ENCODE assay signal across 11 mouse cellular contexts in the genomic region with DNA sequence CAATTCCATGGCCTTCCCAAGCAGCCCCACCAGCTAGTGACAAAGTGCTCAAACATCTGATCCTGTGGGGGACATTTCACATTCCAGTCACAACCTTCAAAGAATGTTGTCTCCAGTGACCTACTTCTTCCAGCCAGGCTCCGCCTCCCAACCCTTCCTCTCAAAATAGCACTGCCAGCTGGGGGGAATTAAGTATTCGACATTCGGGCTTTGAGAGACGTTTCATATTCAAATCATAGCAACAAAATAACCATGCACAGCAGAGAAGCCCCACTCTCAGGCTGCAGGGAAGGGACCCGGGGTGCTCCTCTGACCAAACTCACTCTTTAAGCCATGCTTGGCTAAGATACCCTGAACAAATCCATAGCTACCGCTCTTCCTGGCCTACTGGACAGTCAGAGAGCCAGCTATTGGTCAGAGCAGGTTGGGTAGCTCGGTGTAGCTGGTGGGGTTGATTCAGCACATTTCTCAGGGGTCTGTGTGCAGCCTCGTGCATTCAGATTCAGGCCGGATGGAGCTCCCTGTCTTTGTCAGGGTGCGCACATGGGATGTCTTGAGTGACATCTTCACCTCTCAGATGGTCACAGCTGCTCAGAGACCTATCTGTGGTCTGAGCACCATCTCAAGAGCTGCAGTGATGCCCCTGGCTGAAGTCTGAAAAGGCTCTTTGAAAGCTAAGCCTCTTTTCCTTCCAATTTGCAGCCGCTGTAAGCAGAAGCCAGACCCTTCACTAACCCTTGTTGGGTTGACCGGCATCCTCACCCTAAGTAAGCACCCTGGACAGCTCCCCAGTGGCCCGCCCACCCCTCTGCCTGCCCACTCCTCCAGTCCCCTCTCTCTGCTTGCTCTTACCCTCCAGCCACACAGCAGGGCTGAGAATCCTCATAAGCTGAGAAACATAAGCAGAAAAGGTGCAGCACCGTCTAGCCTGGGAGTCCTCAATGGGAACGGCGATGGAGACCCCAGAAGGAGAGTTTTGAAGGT. TPM values are rescaled to one million over a fixed set of nuclear protein-coding genes. Genes with fewer than 3 reads are reported as not detected.
DNase-seq lines count a peak whose midpoint lies in the region; ATAC-seq and TF ChIP-seq lines count a peak whose summit lies in the region.
"Had no signal": no experiment of that assay in that cellular context is flagged by ENCODE, and none has a peak within 500 bp of the region (broad histone marks: within the 10 kb centered on the region; RNA-seq: fewer than 3 reads in every experiment).

No protein-coding gene starts in this region.

- no peak overlapping the region for H3K4me3 ChIP-seq in hindbrain, embryonic 10.5 days
- H3K4me3 ChIP-seq in hindbrain, embryonic 13.5 days, result no peak overlapping the region
- H3K4me3 ChIP-seq in lung, postnatal 0 days (ENCODE audit: low read depth, low read length), result no peak overlapping the region
- no peak overlapping the region for H3K4me3 ChIP-seq in embryonic facial prominence, embryonic 11.5 days (ENCODE audit: low read depth, low read length)

- ATAC-seq in hindbrain, embryonic 13.5 days (ENCODE audit: low FRiP score), result no peak
- ATAC-seq in lung, postnatal 0 days, result no peak
- 0 out of 2 replicates have a peak, but pooled peaks have one; percentile 10 for ATAC-seq in embryonic facial prominence, embryonic 11.5 days (replicated peaks; ENCODE audit: insufficient number of reproducible peaks, low FRiP score, low TSS enrichment, low read depth)
- ATAC-seq: midbrain, embryonic 16.5 days had no signal

- no peak overlapping the region for H3K4me2 ChIP-seq in hindbrain, embryonic 13.5 days
- no peak overlapping the region for H3K4me2 ChIP-seq in lung, postnatal 0 days (replicated peaks; ENCODE audit: low read depth, low read length)
- no peak overlapping the region for H3K4me2 ChIP-seq in embryonic facial prominence, embryonic 11.5 days (ENCODE audit: low read depth, low read length)

- no peaks in the 10 kb centered on the region for H3K36me3 ChIP-seq in hindbrain, embryonic 10.5 days
- H3K36me3 ChIP-seq in hindbrain, embryonic 13.5 days, result no peaks in the 10 kb centered on the region
- H3K36me3 ChIP-seq in lung, postnatal 0 days (ENCODE audit: insufficient read depth, low read length), result no peaks in the 10 kb centered on the region
- H3K36me3 ChIP-seq in embryonic facial prominence, embryonic 11.5 days (replicated peaks; ENCODE audit: control insufficient read depth, insufficient read depth, low read depth, low read length), result no peaks in the 10 kb centered on the region

- H3K9ac ChIP-seq in hindbrain, embryonic 13.5 days, result no peak overlapping the region
- no peak overlapping the region for H3K9ac ChIP-seq in lung, postnatal 0 days (replicated peaks; ENCODE audit: low read depth)
- no peak overlapping the region for H3K9ac ChIP-seq in embryonic facial prominence, embryonic 11.5 days (replicated peaks; ENCODE audit: low read length)

- DNase-seq in hindbrain, embryonic 10.5 days (ENCODE audit: low spot score), result peak; percentile 58
- peak; percentile 48 for DNase-seq in lung, postnatal 0 days (ENCODE audit: low spot score)
- no peak for DNase-seq in lung, postnatal 25 days (ENCODE audit: low spot score)
- peak; percentile 80 for DNase-seq in embryonic facial prominence, embryonic 11.5 days (ENCODE audit: low spot score)
- DNase-seq in mesoderm, embryonic 11.5 days (ENCODE audit: low read depth, low spot score), result peak; percentile 62
- no peak for DNase-seq in gastrocnemius, adult 18-20 months (ENCODE audit: low spot score)
- no peak for DNase-seq in cerebellum, postnatal 4 days (ENCODE audit: low spot score in 2 of 2)
- DNase-seq: gastrocnemius, postnatal 14 days had no signal

- no peaks in the 10 kb centered on the region for H3K9me3 ChIP-seq in hindbrain, embryonic 10.5 days
- no peaks in the 10 kb centered on the region for H3K9me3 ChIP-seq in hindbrain, embryonic 13.5 days
- no peaks in the 10 kb centered on the region for H3K9me3 ChIP-seq in lung, postnatal 0 days (ENCODE audit: low read length)
- no peaks in the 10 kb centered on the region for H3K9me3 ChIP-seq in embryonic facial prominence, embryonic 11.5 days (replicated peaks; ENCODE audit: control insufficient read depth, low read length)

- TF ChIP-seq CTCF in lung, postnatal 0 days (IDR thresholded peaks at IDR 0.05), result no peak

- TF ChIP-seq EP300 in lung, postnatal 0 days (IDR thresholded peaks at IDR 0.05), result no peak

- H3K27ac ChIP-seq in hindbrain, embryonic 10.5 days, result 0 out of 2 replicates have a peak overlapping the region, but pooled peaks have one; percentile 30
- H3K27ac ChIP-seq in hindbrain, embryonic 13.5 days, result no peak overlapping the region
- no peak overlapping the region for H3K27ac ChIP-seq in lung, postnatal 0 days (ENCODE audit: low read length)
- H3K27ac ChIP-seq in embryonic facial prominence, embryonic 11.5 days (replicated peaks; ENCODE audit: low read depth, low read length), result no peak overlapping the region

- 53% methylated on average over 16 of the region's 16 CpGs for WGBS in hindbrain, embryonic 10.5 days
- 47% methylated on average over 16 of the region's 16 CpGs for WGBS in hindbrain, embryonic 13.5 days
- 54% methylated on average over 16 of the region's 16 CpGs for WGBS in lung, postnatal 0 days
- whole genome bisulfite sequencing in embryonic facial prominence, embryonic 11.5 days, result 54% methylated on average over 16 of the region's 16 CpGs

- H3K4me1 ChIP-seq in hindbrain, embryonic 10.5 days (replicated peaks), result peaks cover 19% of the 10 kb centered on the region
- peaks cover 5% of the 10 kb centered on the region; the same call in 1 of the 2 replicates for H3K4me1 ChIP-seq in hindbrain, embryonic 13.5 days (replicated peaks)
- H3K4me1 ChIP-seq in lung, postnatal 0 days (ENCODE audit: insufficient read depth, low read depth, low read length), result no peaks in the 10 kb centered on the region
- H3K4me1 ChIP-seq in embryonic facial prominence, embryonic 11.5 days (ENCODE audit: control insufficient read depth, insufficient read depth, low read length), result peaks cover 2% of the 10 kb centered on the region; the same call in 1 of the 2 replicates

- H3K27me3 ChIP-seq in hindbrain, embryonic 10.5 days (ENCODE audit: insufficient read depth, poor library complexity, severe bottlenecking), result no peaks in the 10 kb centered on the region
- no peaks in the 10 kb centered on the region for H3K27me3 ChIP-seq in hindbrain, embryonic 13.5 days
- H3K27me3 ChIP-seq in lung, postnatal 0 days (replicated peaks; ENCODE audit: insufficient read depth, low read length), result no peaks in the 10 kb centered on the region
- no peaks in the 10 kb centered on the region for H3K27me3 ChIP-seq in embryonic facial prominence, embryonic 11.5 days (ENCODE audit: control insufficient read depth, insufficient read depth, low read length)

RNA-seq across cellular contexts. Expression of gene Accsl, which starts 30.7 kb away (rescaled TPM):
- not detected in 2 replicates for polyA plus RNA-seq in hindbrain, embryonic 10.5 days (2016; fragmentation: Nextera tagmentation; extraction: Ambion mirVana)
- polyA plus RNA-seq in hindbrain, embryonic 13.5 days (2015; fragmentation: Nextera tagmentation; extraction: Ambion mirVana), result 0.34 and 0.35 TPM in 2 replicates
- polyA plus RNA-seq in lung, postnatal 0 days (2015; fragmentation: Nextera tagmentation; extraction: Ambion mirVana), result not detected in 2 replicates
- polyA plus RNA-seq in embryonic facial prominence, embryonic 11.5 days (2014; fragmentation: Nextera tagmentation; extraction: Ambion mirVana), result not detected in 2 replicates
- not detected for total RNA-seq in gastrocnemius, adult 18-20 months (2021)
- total RNA-seq: gastrocnemius, postnatal 14 days; layer of hippocampus, adult 18-20 months had no signal

RNA-seq across cellular contexts. Expression of gene Accs, which starts 49.9 kb away (rescaled TPM):
- 8.3 and 9.3 TPM in 2 replicates for polyA plus RNA-seq in hindbrain, embryonic 10.5 days (2016; fragmentation: Nextera tagmentation; extraction: Ambion mirVana)
- 6.2 and 7.0 TPM in 2 replicates for polyA plus RNA-seq in hindbrain, embryonic 13.5 days (2015; fragmentation: Nextera tagmentation; extraction: Ambion mirVana)
- polyA plus RNA-seq in lung, postnatal 0 days (2015; fragmentation: Nextera tagmentation; extraction: Ambion mirVana), result 5.7 and 6.0 TPM in 2 replicates
- 6.7 and 8.5 TPM in 2 replicates for polyA plus RNA-seq in embryonic facial prominence, embryonic 11.5 days (2014; fragmentation: Nextera tagmentation; extraction: Ambion mirVana)
- total RNA-seq in gastrocnemius, adult 18-20 months (2021), result 1 to 10 TPM; 3.2 to 3.4 TPM

RNA-seq across cellular contexts. Expression of gene Gm13889, which starts 57.3 kb away (rescaled TPM):
- 3.0 and 4.0 TPM in 2 replicates for polyA plus RNA-seq in hindbrain, embryonic 10.5 days (2016; fragmentation: Nextera tagmentation; extraction: Ambion mirVana)
- polyA plus RNA-seq in hindbrain, embryonic 13.5 days (2015; fragmentation: Nextera tagmentation; extraction: Ambion mirVana), result 5.3 and 6.4 TPM in 2 replicates
- 62.6 and 64.6 TPM in 2 replicates for polyA plus RNA-seq in lung, postnatal 0 days (2015; fragmentation: Nextera tagmentation; extraction: Ambion mirVana)
- 3.9 and 4.6 TPM in 2 replicates for polyA plus RNA-seq in embryonic facial prominence, embryonic 11.5 days (2014; fragmentation: Nextera tagmentation; extraction: Ambion mirVana)
- total RNA-seq in gastrocnemius, adult 18-20 months (2021), result 10 to 100 TPM in 1 of 2 experiments, 1 to 10 TPM in 1; 4.8 to 23.7 TPM

Comparison
In these comparisons a context has a peak if more than half of its experiments do, and no peak if none do; other contexts are left out.
1. DNase-seq: peak in hindbrain, embryonic 10.5 days (single experiment), lung, postnatal 0 days (single experiment), embryonic facial prominence, embryonic 11.5 days (single experiment) and mesoderm, embryonic 11.5 days (single experiment); none in lung, postnatal 25 days (single experiment), gastrocnemius, adult 18-20 months (single experiment) and cerebellum, postnatal 4 days (0 of 2).